21 mouse cellular contexts compared by ENCODE assay signal in the genomic region with DNA sequence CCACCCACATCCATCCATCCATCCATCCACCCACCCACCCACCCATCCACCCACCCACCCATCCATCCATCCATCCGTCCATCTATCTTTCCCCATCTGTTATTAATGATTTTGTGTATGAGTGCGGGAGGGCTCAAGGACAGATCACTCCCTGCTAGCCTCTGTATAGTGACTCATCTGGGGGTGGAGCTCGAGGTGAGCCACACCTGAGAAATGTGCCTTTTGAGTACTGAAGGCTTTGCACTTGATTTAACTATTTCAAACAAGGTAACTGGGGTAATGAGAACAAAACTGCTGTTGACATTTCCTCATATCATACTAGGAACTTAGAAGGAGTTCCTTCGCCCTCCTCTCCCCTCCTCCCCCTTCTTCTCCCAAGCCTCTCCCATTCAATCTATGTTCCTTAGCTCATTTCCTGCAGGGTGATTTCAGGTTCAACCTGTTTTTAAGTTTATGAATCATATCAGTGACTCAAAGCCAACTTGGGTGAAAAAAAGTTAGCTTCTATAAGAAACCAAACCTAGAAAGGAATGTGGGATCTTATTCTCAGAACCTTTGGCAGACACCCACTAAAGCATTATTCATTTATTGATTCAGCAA. TPM values are rescaled to one million over a fixed set of nuclear protein-coding genes. Genes with fewer than 3 reads are reported as not detected.
A peak's percentile ranks its signal among the peaks of the same experiment; 100 is the strongest.
DNase-seq lines count a peak whose midpoint lies in the region; ATAC-seq lines count a peak whose summit lies in the region.
"Had no signal": no experiment of that assay in that cellular context is flagged by ENCODE, and none has a peak within 500 bp of the region (broad histone marks: within the 10 kb centered on the region; RNA-seq: fewer than 3 reads in every experiment).

No protein-coding gene starts in this region.

- no peaks in the 10 kb centered on the region for H3K4me1 ChIP-seq in lung, embryonic 15.5 days
- H3K4me1 ChIP-seq in intestine, embryonic 15.5 days (replicated peaks) = no peaks in the 10 kb centered on the region
- H3K4me1 ChIP-seq in stomach, embryonic 15.5 days = no peaks in the 10 kb centered on the region
- H3K4me1 ChIP-seq: embryonic facial prominence, embryonic 13.5 days; forebrain, embryonic 12.5 days; heart, embryonic 10.5 days; limb, embryonic 13.5 days; neural tube, embryonic 12.5 days had no signal

- 64% methylated on average over 4 of the region's 4 CpGs for WGBS in lung, embryonic 15.5 days
- 51% methylated on average over 4 of the region's 4 CpGs for WGBS in intestine, embryonic 15.5 days
- 55% methylated on average over 4 of the region's 4 CpGs for WGBS in stomach, embryonic 15.5 days

- no peak overlapping the region for H3K4me3 ChIP-seq in lung, embryonic 15.5 days
- H3K4me3 ChIP-seq in intestine, embryonic 15.5 days (replicated peaks) = no peak overlapping the region
- no peak overlapping the region for H3K4me3 ChIP-seq in stomach, embryonic 15.5 days (replicated peaks)
- H3K4me3 ChIP-seq: embryonic facial prominence, embryonic 13.5 days; forebrain, embryonic 12.5 days; heart, embryonic 10.5 days; limb, embryonic 13.5 days; neural tube, embryonic 12.5 days had no signal

- 0 out of 2 replicates have a peak overlapping the region, but pooled peaks have one; percentile 15 for H3K27ac ChIP-seq in lung, embryonic 15.5 days
- no peak overlapping the region for H3K27ac ChIP-seq in intestine, embryonic 15.5 days
- peak overlapping the region; percentile 31; the same call in 1 of the 2 replicates for H3K27ac ChIP-seq in stomach, embryonic 15.5 days
- H3K27ac ChIP-seq: embryonic facial prominence, embryonic 13.5 days; forebrain, embryonic 12.5 days; heart, embryonic 10.5 days; hindbrain, embryonic 14.5 days; limb, embryonic 13.5 days; neural tube, embryonic 12.5 days had no signal

- peak; percentile 23 for DNase-seq in adrenal gland, adult 2 months
- no peak for DNase-seq in adrenal gland, adult 18-20 months (ENCODE audit: low spot score in 2 of 2)
- DNase-seq in lung, postnatal 4 days = no peak
- no peak for DNase-seq in left cerebral cortex, postnatal 4 days
- no peak for DNase-seq in left cerebral cortex, adult 18-20 months (ENCODE audit: low spot score in 2 of 2)
- DNase-seq: adrenal gland, postnatal 25 days; cerebellum, adult 2 months; gastrocnemius, postnatal 25 days; heart, postnatal 10 days; kidney, adult 18-20 months; kidney, postnatal 36 days had no signal

- peak; percentile 57; the same call in 1 of the 2 replicates for ATAC-seq in lung, embryonic 15.5 days (ENCODE audit: borderline replicate concordance, extremely low read depth, low FRiP score, low TSS enrichment)
- peak; percentile 95 for ATAC-seq in intestine, embryonic 15.5 days
- ATAC-seq in stomach, embryonic 15.5 days (ENCODE audit: insufficient read depth, low FRiP score, low read depth) = peak; percentile 92

- no peaks in the 10 kb centered on the region for H3K9me3 ChIP-seq in lung, embryonic 15.5 days
- no peaks in the 10 kb centered on the region for H3K9me3 ChIP-seq in intestine, embryonic 15.5 days
- no peaks in the 10 kb centered on the region for H3K9me3 ChIP-seq in stomach, embryonic 15.5 days
- H3K9me3 ChIP-seq: embryonic facial prominence, embryonic 13.5 days; forebrain, embryonic 12.5 days; heart, embryonic 10.5 days; limb, embryonic 13.5 days; neural tube, embryonic 12.5 days had no signal

- intact Hi-C loops in left cerebral cortex, postnatal 4 days (cut with DNase I) = no loop called here

- H3K27me3 ChIP-seq in lung, embryonic 15.5 days = no peaks in the 10 kb centered on the region
- no peaks in the 10 kb centered on the region for H3K27me3 ChIP-seq in intestine, embryonic 15.5 days (replicated peaks)
- no peaks in the 10 kb centered on the region for H3K27me3 ChIP-seq in stomach, embryonic 15.5 days (replicated peaks)
- H3K27me3 ChIP-seq: CH12.LX; embryonic facial prominence, embryonic 13.5 days; forebrain, embryonic 12.5 days; limb, embryonic 13.5 days; neural tube, embryonic 12.5 days had no signal

- H3K4me2 ChIP-seq in lung, embryonic 15.5 days = no peak overlapping the region
- no peak overlapping the region for H3K4me2 ChIP-seq in intestine, embryonic 15.5 days (replicated peaks)
- H3K4me2 ChIP-seq in stomach, embryonic 15.5 days = no peak overlapping the region
- H3K4me2 ChIP-seq: embryonic facial prominence, embryonic 13.5 days; forebrain, embryonic 12.5 days; hindbrain, embryonic 14.5 days; limb, embryonic 13.5 days; neural tube, embryonic 12.5 days had no signal

- H3K36me3 ChIP-seq in lung, embryonic 15.5 days = no peaks in the 10 kb centered on the region
- H3K36me3 ChIP-seq in intestine, embryonic 15.5 days = no peaks in the 10 kb centered on the region
- no peaks in the 10 kb centered on the region for H3K36me3 ChIP-seq in stomach, embryonic 15.5 days
- H3K36me3 ChIP-seq: embryonic facial prominence, embryonic 13.5 days; forebrain, embryonic 12.5 days; heart, embryonic 10.5 days; limb, embryonic 13.5 days; neural tube, embryonic 12.5 days had no signal

- H3K9ac ChIP-seq in lung, embryonic 15.5 days = no peak overlapping the region
- H3K9ac ChIP-seq in intestine, embryonic 15.5 days = no peak overlapping the region
- H3K9ac ChIP-seq in stomach, embryonic 15.5 days = no peak overlapping the region
- H3K9ac ChIP-seq: embryonic facial prominence, embryonic 13.5 days; forebrain, embryonic 12.5 days; hindbrain, embryonic 14.5 days; limb, embryonic 13.5 days; neural tube, embryonic 12.5 days had no signal

RNA-seq across cellular contexts. Expression of gene Mboat1, which starts 27.2 kb away (rescaled TPM):
- total RNA-seq in adrenal gland, adult 2 months (2021) = 1 to 10 TPM; 3.5 to 7.3 TPM
- 12.9 and 14.2 TPM in 2 replicates for polyA plus RNA-seq in adrenal gland, adult 2 months (2012; rRNA removed)
- 1 to 10 TPM; 2.4 to 2.9 TPM for total RNA-seq in adrenal gland, adult 18-20 months (2021)
- 24.7 and 29.4 TPM in 2 replicates for polyA plus RNA-seq in lung, embryonic 15.5 days (2015; fragmentation: Nextera tagmentation; extraction: Ambion mirVana)
- 43.1 and 46.5 TPM in 2 replicates for polyA plus RNA-seq in intestine, embryonic 15.5 days (2015; fragmentation: Nextera tagmentation; extraction: Ambion mirVana)
- polyA plus RNA-seq in stomach, embryonic 15.5 days (2015; fragmentation: Nextera tagmentation; extraction: Ambion mirVana) = 50.0 and 54.3 TPM in 2 replicates
- 1 to 10 TPM; 3.4 TPM for total RNA-seq in left cerebral cortex, postnatal 4 days (2021)
- total RNA-seq in left cerebral cortex, adult 18-20 months (2021) = 1 to 10 TPM; 1.2 to 1.6 TPM
